Mouse (Mus musculus): ENCODE measurements around the gene Lmtk3. TPM values are rescaled to one million over a fixed set of nuclear protein-coding genes. Genes with fewer than 3 reads are reported as not detected.

Gene Lmtk3
- polyA plus RNA-seq, 1 experiment from 2014 or later = 3.4 TPM

DNA sequence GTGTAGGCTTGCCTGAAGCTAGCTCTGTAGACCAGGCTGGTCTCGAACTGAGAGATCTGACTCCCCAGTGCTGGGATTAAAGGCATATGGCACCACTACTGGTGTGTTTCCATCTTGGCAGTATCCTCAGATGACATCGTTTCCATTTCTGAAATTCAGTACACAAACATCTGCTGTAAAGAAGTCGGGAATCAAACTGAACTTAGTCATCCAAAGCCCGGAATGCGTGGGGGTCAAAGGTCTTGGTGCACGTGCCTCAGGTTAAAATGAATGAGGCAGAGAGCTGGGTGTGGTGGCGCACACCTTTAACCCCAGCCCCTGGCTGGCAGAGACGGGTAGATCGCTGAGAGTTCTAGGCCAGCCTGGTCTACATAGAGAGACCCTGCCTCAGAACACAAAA lies 33.4 kb upstream of the Lmtk3 start:
- Histone ChIP-seq H3K9me3 (0 out of 2 replicates have a peak, but pooled peaks cover 6% of the 10 kb centered on the region), H3K27ac (no peak overlapping the region), H3K9ac (replicated peaks) (no peak overlapping the region), H3K27me3 (no peaks in the 10 kb centered on the region), H3K4me1 (replicated peaks) (peaks cover 9% of the 10 kb centered on the region), H3K4me2 (no peak overlapping the region), H3K36me3 (no peaks in the 10 kb centered on the region), H3K4me3 (replicated peaks) (no peak overlapping the region)
- ATAC-seq (ENCODE audit: insufficient number of reproducible peaks, insufficient read depth, low FRiP score, low TSS enrichment, low read depth) = no peak
- 72% methylated on average over 9 of the region's 9 CpGs for WGBS

DNA sequence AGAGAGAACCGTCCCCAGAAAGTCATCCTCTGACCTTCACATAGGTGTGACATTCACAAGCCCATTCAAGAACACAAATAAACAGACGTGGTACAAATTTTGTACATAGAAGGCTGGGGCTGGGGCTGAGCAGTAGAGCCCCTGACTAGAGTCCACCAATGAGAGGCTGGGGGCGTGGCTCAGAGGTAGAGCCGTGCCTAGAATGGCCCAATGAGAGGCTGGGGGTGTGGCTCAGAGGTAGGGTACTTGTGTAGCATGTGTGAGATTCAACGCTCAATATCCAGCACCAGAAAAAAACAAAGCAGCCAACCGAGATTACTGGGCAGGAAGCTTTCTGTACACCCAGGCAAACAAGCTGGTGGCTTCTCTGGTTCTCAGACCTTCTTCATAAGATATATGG lies 27.8 kb upstream of the Lmtk3 start:
- Histone ChIP-seq H3K36me3 (no peaks in the 10 kb centered on the region), H3K4me2 (no peak overlapping the region), H3K27me3 (peaks cover 38% of the 10 kb centered on the region), H3K9me3 (no peaks in the 10 kb centered on the region), H3K27ac (no peak overlapping the region), H3K4me1 (replicated peaks) (peaks cover 7% of the 10 kb centered on the region), H3K9ac (replicated peaks) (no peak overlapping the region), H3K4me3 (replicated peaks) (no peak overlapping the region)
- 53% methylated on average over 6 of the region's 6 CpGs for WGBS
- ATAC-seq (ENCODE audit: insufficient number of reproducible peaks, insufficient read depth, low FRiP score, low TSS enrichment, low read depth) = no peak

GRCm38 (mm10) chr7:45759400-45759799 lies 24.1 kb upstream of the Lmtk3 start:
- no peak overlapping the region for H3K27ac ChIP-seq
- no peak for ATAC-seq (ENCODE audit: insufficient number of reproducible peaks, insufficient read depth, low FRiP score, low TSS enrichment, low read depth)
- H3K4me2 ChIP-seq = peak overlapping the region; percentile 60
- H3K27me3 ChIP-seq = peaks cover 41% of the 10 kb centered on the region
- H3K9ac ChIP-seq (replicated peaks) = peak overlapping the region; percentile 51
- H3K9me3 ChIP-seq = no peaks in the 10 kb centered on the region
- no peaks in the 10 kb centered on the region for H3K36me3 ChIP-seq
- peaks cover 7% of the 10 kb centered on the region for H3K4me1 ChIP-seq (replicated peaks)
- WGBS = 4% methylated on average over 27 of the region's 27 CpGs
- peak overlapping the region; percentile 32 for H3K4me3 ChIP-seq (replicated peaks)

DNA sequence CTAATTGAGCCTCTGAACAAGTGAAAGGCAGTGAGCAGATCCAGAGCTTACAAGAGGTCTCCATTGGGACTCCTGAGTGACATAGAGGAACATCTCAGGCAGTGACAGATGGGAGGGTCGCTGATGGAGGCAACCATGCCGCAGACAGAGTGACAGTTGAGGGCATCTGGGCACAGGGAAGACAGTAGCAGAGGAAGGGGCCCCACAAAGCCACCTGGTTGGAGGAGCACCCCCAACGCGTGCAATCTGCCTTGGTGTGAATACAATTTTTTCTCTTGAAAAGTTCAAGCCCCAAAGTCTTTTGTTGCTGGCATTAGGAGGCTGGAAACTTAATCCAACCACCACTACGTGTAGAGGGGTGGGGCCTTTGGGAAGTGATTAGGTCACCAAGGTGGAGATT lies 23.4 kb upstream of the Lmtk3 start:
- Histone ChIP-seq H3K4me1 (replicated peaks) (peaks cover 7% of the 10 kb centered on the region), H3K36me3 (no peaks in the 10 kb centered on the region), H3K9ac (replicated peaks) (no peak overlapping the region), H3K4me2 (no peak overlapping the region), H3K27me3 (peaks cover 41% of the 10 kb centered on the region), H3K27ac (no peak overlapping the region), H3K4me3 (replicated peaks) (no peak overlapping the region), H3K9me3 (no peaks in the 10 kb centered on the region)
- WGBS = 63% methylated on average over 5 of the region's 5 CpGs
- ATAC-seq (ENCODE audit: insufficient number of reproducible peaks, insufficient read depth, low FRiP score, low TSS enrichment, low read depth) = no peak

GRCm38 (mm10) chr7:45765995-45766394 lies 17.5 kb upstream of the Lmtk3 start:
- WGBS = 48% methylated on average over 8 of the region's 8 CpGs
- peaks cover 5% of the 10 kb centered on the region; the same call in 1 of the 2 replicates for H3K9me3 ChIP-seq
- no peak for ATAC-seq (ENCODE audit: insufficient number of reproducible peaks, insufficient read depth, low FRiP score, low TSS enrichment, low read depth)
- H3K9ac ChIP-seq (replicated peaks) = no peak overlapping the region
- no peaks in the 10 kb centered on the region for H3K36me3 ChIP-seq
- H3K4me3 ChIP-seq (replicated peaks) = no peak overlapping the region
- no peaks in the 10 kb centered on the region for H3K4me1 ChIP-seq (replicated peaks)
- peaks cover under 1% of the 10 kb centered on the region; the same call in 1 of the 2 replicates for H3K27me3 ChIP-seq
- no peak overlapping the region for H3K4me2 ChIP-seq
- H3K27ac ChIP-seq = no peak overlapping the region

GRCm38 (mm10) chr7:45766764-45767163 lies 16.8 kb upstream of the Lmtk3 start:
- Histone ChIP-seq H3K9ac (replicated peaks) (no peak overlapping the region), H3K27ac (no peak overlapping the region), H3K4me3 (replicated peaks) (no peak overlapping the region), H3K36me3 (no peaks in the 10 kb centered on the region), H3K4me2 (no peak overlapping the region), H3K27me3 (no peaks in the 10 kb centered on the region), H3K9me3 (peaks cover 5% of the 10 kb centered on the region; the same call in 1 of the 2 replicates), H3K4me1 (replicated peaks) (no peaks in the 10 kb centered on the region)
- WGBS = 64% methylated on average over 7 of the region's 8 CpGs
- ATAC-seq (ENCODE audit: insufficient number of reproducible peaks, insufficient read depth, low FRiP score, low TSS enrichment, low read depth) = no peak

GRCm38 (mm10) chr7:45767500-45767899 lies 16.0 kb upstream of the Lmtk3 start:
- H3K27me3 ChIP-seq = no peaks in the 10 kb centered on the region
- no peak overlapping the region for H3K9ac ChIP-seq (replicated peaks)
- no peak overlapping the region for H3K4me3 ChIP-seq (replicated peaks)
- peaks cover 5% of the 10 kb centered on the region; the same call in 1 of the 2 replicates for H3K9me3 ChIP-seq
- H3K4me1 ChIP-seq (replicated peaks) = no peaks in the 10 kb centered on the region
- no peak for ATAC-seq (ENCODE audit: insufficient number of reproducible peaks, insufficient read depth, low FRiP score, low TSS enrichment, low read depth)
- H3K36me3 ChIP-seq = no peaks in the 10 kb centered on the region
- H3K27ac ChIP-seq = no peak overlapping the region
- H3K4me2 ChIP-seq = no peak overlapping the region
- 88% methylated on average over 6 of the region's 6 CpGs for WGBS

GRCm38 (mm10) chr7:45770427-45771082 lies 13.0 kb upstream of the Lmtk3 start:
- Histone ChIP-seq H3K27me3 (peaks cover 7% of the 10 kb centered on the region; the same call in 1 of the 2 replicates), H3K4me3 (replicated peaks) (no peak overlapping the region), H3K4me2 (no peak overlapping the region), H3K9ac (replicated peaks) (no peak overlapping the region), H3K36me3 (no peaks in the 10 kb centered on the region), H3K9me3 (peaks cover 5% of the 10 kb centered on the region; the same call in 1 of the 2 replicates), H3K4me1 (replicated peaks) (no peaks in the 10 kb centered on the region), H3K27ac (no peak overlapping the region)
- 68% methylated on average over 8 of the region's 8 CpGs for WGBS
- ATAC-seq (ENCODE audit: insufficient number of reproducible peaks, insufficient read depth, low FRiP score, low TSS enrichment, low read depth) = no peak

GRCm38 (mm10) chr7:45771101-45771500 lies 12.4 kb upstream of the Lmtk3 start:
- H3K27ac ChIP-seq = no peak overlapping the region
- H3K27me3 ChIP-seq = peaks cover 7% of the 10 kb centered on the region; the same call in 1 of the 2 replicates
- no peak overlapping the region for H3K4me2 ChIP-seq
- 64% methylated on average over 4 of the region's 4 CpGs for WGBS
- no peak for ATAC-seq (ENCODE audit: insufficient number of reproducible peaks, insufficient read depth, low FRiP score, low TSS enrichment, low read depth)
- no peaks in the 10 kb centered on the region for H3K36me3 ChIP-seq
- no peak overlapping the region for H3K4me3 ChIP-seq (replicated peaks)
- no peak overlapping the region for H3K9ac ChIP-seq (replicated peaks)
- peaks cover 5% of the 10 kb centered on the region; the same call in 1 of the 2 replicates for H3K9me3 ChIP-seq
- H3K4me1 ChIP-seq (replicated peaks) = no peaks in the 10 kb centered on the region

DNA sequence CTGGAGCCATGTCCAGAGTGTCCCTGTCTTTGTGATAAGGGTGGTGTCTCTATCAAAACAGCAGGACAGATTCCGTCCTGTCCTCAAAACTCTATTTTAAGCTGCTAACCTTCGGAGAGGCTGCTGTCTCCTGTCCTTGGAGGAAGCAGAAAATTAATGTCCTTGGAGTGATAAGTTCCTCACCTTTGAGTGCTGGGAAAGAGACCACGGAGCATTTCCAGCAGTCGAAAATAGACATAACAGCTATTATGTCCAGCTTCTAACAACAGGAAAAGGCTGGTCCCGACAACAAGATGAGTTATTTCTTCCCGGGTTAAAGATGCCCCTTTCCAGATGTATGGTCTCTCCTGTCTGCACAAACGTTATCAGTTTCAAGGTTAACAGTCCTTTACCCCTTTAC lies 8.3 kb upstream of the Lmtk3 start:
- H3K9ac ChIP-seq (replicated peaks) = no peak overlapping the region
- ATAC-seq (ENCODE audit: insufficient number of reproducible peaks, insufficient read depth, low FRiP score, low TSS enrichment, low read depth) = no peak
- H3K4me2 ChIP-seq = no peak overlapping the region

DNA sequence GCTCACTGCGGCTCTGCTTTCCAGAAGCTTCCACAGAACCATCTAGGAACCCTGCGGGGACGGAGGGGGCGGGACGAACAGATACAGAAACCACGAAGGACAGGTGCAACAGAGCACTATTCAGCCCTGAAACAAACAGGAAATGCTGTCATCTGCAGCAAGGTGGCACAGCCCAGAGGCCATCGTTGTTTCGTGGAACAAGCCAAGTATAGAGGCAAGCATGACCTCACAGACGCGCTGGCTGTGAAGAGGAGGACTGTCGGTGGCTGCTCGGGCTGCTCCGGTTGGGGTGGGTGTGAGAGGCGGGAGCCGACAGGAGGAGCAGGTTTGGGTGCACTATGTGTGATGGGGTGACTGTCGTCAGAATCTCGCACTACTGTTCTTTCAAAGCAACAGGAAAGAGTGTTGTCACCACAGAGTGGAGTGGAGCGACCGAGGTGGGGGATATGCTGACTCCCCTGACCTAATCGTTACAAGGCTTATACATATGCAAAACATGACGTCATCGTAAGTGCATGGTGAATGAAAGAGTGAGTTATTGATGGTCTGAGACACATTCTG lies 4.4 kb upstream of the Lmtk3 start:
- Histone ChIP-seq H3K9me3 (no peaks in the 10 kb centered on the region), H3K4me1 (replicated peaks) (peaks cover 4% of the 10 kb centered on the region), H3K27ac (no peak overlapping the region), H3K4me3 (replicated peaks) (no peak overlapping the region), H3K36me3 (no peaks in the 10 kb centered on the region), H3K4me2 (peak overlapping the region; percentile 28; the same call in 1 of the 2 replicates), H3K27me3 (peaks cover 35% of the 10 kb centered on the region), H3K9ac (replicated peaks) (no peak overlapping the region)
- WGBS = 25% methylated on average over 22 of the region's 22 CpGs
- ATAC-seq (ENCODE audit: insufficient number of reproducible peaks, insufficient read depth, low FRiP score, low TSS enrichment, low read depth) = no peak

More for the DNA sequence above, 8.3 kb upstream of the Lmtk3 start:
- Histone ChIP-seq H3K27me3 (peaks cover 31% of the 10 kb centered on the region), H3K36me3 (no peaks in the 10 kb centered on the region), H3K4me3 (replicated peaks) (no peak overlapping the region), H3K4me1 (replicated peaks) (no peaks in the 10 kb centered on the region; the same call in 1 of the 2 replicates), H3K27ac (no peak overlapping the region), H3K9me3 (no peaks in the 10 kb centered on the region)
- 76% methylated on average over 7 of the region's 7 CpGs for WGBS

All from limb, embryonic 12.5 days (tissue).